Mouse (Mus musculus) ES-Bruce4 (cell line): ENCODE data around the gene Ston2. TPM values are rescaled to one million over a fixed set of nuclear protein-coding genes. Genes with fewer than 3 reads are reported as not detected.
A peak's percentile ranks its signal among the peaks of the same experiment; 100 is the strongest.

Source experiments
- H3K27ac ChIP-seq: 2 replicates; pipeline ENCODE4 v1.5.1; 2012; ENCODE audit warnings: low read length, inconsistent platforms; ENCODE audit not compliant: insufficient read depth
- H3K27me3 ChIP-seq: 2 replicates; pipeline ENCODE4 v1.6.1; 2012; ENCODE audit warnings: mild to moderate bottlenecking, low read length, inconsistent platforms; ENCODE audit not compliant: control insufficient read depth, poor library complexity, insufficient read depth, severe bottlenecking
- H3K36me3 ChIP-seq: 2 replicates; pipeline ENCODE4 v1.6.1; 2012; ENCODE audit warnings: inconsistent platforms, mild to moderate bottlenecking, low read length, moderate library complexity; ENCODE audit not compliant: control insufficient read depth, poor library complexity, insufficient read depth, severe bottlenecking
- H3K4me1 ChIP-seq: one replicate; pipeline ENCODE4 v1.8.1; 2011; ENCODE audit warnings: low read length; ENCODE audit not compliant: control insufficient read depth, insufficient read depth
- H3K4me3 ChIP-seq: 2 replicates; pipeline ENCODE4 v1.5.1; 2011; ENCODE audit warnings: low read depth, mild to moderate bottlenecking, low read length
- H3K9ac ChIP-seq: 2 replicates; pipeline ENCODE4 v1.6.1; 2012; ENCODE audit warnings: low read depth, mild to moderate bottlenecking, inconsistent platforms; ENCODE audit not compliant: poor library complexity, severe bottlenecking
- H3K9me3 ChIP-seq: replicated peaks from 2 replicates; pipeline ENCODE4 v1.6.1; 2012; ENCODE audit warnings: mild to moderate bottlenecking, low read length, inconsistent platforms; ENCODE audit not compliant: control insufficient read depth, poor library complexity, insufficient read depth, severe bottlenecking
- CTCF ChIP-seq: IDR thresholded peaks from one replicate; pipeline ENCODE4 v1.8.1; 2011; ENCODE audit warnings: low read depth, low read length
- EP300 ChIP-seq: IDR thresholded peaks from 2 replicates; pipeline ENCODE4 v1.6.1; 2011; ENCODE audit warnings: low read depth, low read length; ENCODE audit not compliant: insufficient read depth
- POLR2A ChIP-seq: IDR thresholded peaks from one replicate; pipeline ENCODE4 v1.8.1; 2011; ENCODE audit warnings: low read length; ENCODE audit not compliant: insufficient read depth
- polyA plus RNA-seq: library from polyadenylated mRNA; stranded (reverse); fragments of >200 nt; gene quantifications from 2 replicates; pipeline ENCODE4 v1.2.4, GENCODE M21; 2011; ENCODE audit warnings: low read depth; ENCODE audit not compliant: missing spikeins, insufficient read depth, insufficient read length

Gene Ston2
- polyA plus RNA-seq, 1 experiment = 21.8 TPM

DNA sequence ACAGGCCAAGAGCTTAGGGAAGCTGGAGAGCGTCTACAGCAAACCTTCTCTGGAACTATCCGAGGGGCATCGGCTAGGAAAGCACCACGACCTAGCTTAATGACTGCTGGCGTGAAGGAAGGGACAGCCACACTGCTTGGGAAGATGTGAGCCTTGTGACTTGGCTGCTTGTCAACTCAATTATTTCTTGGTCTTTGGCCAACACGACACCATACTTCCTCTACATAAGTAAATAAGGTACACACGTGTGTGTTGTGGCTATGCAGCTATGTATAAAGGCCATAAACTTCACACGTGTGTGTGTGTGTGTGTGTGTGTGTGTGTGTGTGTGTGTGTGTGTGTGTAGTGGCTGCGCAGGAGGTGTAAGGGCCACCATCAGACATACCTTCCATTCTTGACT, 112.2 kb downstream of the Ston2 start:
- peaks cover 2% of the 10 kb centered on the region for H3K4me1 ChIP-seq
- TF ChIP-seq CTCF (no peak), POLR2A (no peak), EP300 (no peak)
- H3K9me3 ChIP-seq = no peaks in the 10 kb centered on the region
- no peak overlapping the region for H3K4me3 ChIP-seq
- H3K9ac ChIP-seq = no peak overlapping the region
- H3K27me3 ChIP-seq = no peaks in the 10 kb centered on the region
- H3K36me3 ChIP-seq = no peaks in the 10 kb centered on the region; the same call in 1 of the 2 replicates
- H3K27ac ChIP-seq = no peak overlapping the region

DNA sequence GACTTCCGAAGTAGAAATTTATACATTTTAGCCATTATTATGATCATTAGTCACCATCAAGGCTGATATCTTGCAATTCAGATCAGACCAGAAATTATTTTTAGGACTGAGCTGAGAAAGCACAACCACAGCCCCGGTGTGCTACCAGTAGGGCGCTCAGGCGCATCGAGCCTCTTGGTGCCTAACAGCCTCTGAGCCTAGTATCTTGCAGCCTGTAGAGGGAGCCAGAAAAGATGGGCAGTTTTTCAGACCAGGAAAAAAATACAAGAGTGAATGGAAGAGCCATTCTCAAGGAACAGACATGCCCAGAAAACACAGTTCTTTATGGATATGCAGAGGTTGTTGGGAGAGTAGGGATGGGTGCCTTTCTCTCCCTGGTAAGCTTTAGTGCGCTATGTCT, 115.0 kb downstream of the Ston2 start:
- Histone ChIP-seq H3K4me1 (no peaks in the 10 kb centered on the region), H3K27ac (no peak overlapping the region), H3K4me3 (no peak overlapping the region), H3K9me3 (no peaks in the 10 kb centered on the region), H3K36me3 (no peaks in the 10 kb centered on the region), H3K27me3 (no peaks in the 10 kb centered on the region), H3K9ac (no peak overlapping the region)
- TF ChIP-seq EP300 = no peak
- peak; percentile 20 for TF ChIP-seq CTCF

DNA sequence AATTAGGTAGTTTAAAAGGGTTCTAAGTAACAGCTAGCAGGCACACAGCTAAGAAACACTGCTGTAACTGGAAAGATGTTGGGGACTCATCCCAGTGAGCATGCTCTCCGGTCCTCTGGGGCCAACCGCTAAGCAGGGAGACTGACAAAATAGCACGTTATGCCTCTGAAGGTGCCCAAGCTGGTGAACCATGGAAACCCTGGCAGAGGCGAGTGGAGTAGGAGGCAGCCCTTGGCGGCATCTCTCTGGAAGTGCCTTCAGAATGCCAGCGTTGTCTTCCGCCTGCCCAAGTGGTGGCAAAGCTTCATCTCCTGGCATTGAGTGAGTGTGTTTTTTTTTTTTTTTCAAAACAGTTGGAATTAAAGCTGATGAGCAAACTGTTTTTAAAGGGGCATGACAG, 115.7 kb downstream of the Ston2 start:
- H3K27me3 ChIP-seq = no peaks in the 10 kb centered on the region
- no peak for TF ChIP-seq CTCF
- TF ChIP-seq POLR2A = no peak
- TF ChIP-seq EP300 = no peak
- H3K36me3 ChIP-seq = no peaks in the 10 kb centered on the region
- H3K27ac ChIP-seq = no peak overlapping the region
- no peak overlapping the region for H3K9ac ChIP-seq
- no peaks in the 10 kb centered on the region for H3K9me3 ChIP-seq
- no peak overlapping the region for H3K4me3 ChIP-seq
- H3K4me1 ChIP-seq = no peaks in the 10 kb centered on the region

DNA sequence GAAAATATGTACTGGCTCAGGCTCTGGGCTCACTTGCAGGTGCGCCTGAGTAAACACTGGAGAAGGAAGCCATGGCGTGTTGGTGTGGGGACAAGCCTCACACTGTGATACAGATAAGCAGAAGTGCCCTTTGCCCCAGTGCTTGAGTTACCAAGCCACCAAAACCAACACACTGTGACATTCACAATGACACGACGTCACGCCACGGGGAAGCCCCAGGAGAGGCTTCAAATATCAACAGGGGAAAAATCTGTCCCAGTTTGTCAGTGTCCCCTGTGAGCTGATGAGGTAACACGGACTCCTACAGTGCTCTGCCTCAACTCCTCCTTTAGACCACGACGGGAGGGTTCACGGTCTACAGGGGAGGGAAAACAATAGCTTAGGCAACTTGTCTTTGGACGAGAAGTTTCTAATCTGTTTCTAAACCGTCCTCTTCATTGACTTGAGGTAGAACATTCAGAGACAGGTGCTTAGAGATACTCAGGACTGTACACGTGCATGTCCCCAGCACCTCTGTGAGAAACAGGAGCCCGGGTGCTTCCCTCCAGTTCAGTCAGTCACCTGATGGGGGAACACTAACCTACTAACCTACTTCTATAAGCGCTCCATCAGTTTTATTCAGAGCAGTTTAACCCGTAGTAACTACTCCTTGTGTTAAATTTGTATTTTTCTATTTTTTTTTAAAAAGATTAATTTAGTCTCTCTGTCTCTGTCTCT, 119.5 kb downstream of the Ston2 start:
- no peak for TF ChIP-seq CTCF
- TF ChIP-seq POLR2A = no peak
- no peak for TF ChIP-seq EP300
- Histone ChIP-seq H3K27ac (no peak overlapping the region), H3K9ac (no peak overlapping the region), H3K4me3 (no peak overlapping the region), H3K36me3 (no peaks in the 10 kb centered on the region), H3K4me1 (no peaks in the 10 kb centered on the region), H3K27me3 (no peaks in the 10 kb centered on the region), H3K9me3 (no peaks in the 10 kb centered on the region)

DNA sequence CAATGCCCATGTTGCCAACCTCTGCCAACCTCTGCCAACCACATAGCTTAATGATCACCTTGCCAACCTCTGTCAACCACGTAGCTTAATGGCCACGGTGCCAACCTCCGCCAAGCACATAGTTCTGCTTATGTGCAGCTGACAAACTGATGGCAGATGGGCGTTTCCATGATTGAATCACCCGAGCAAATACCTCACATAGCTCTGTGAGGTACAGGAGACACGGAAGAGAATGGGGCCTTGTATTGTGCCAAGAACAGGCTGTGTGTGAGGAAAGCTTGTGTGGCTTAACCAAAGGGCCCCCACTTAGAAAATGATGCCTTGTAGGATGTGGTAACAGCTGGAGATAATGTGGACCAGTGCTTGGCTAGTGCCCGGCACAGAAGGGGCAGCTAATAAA, 120.4 kb downstream of the Ston2 start:
- Histone ChIP-seq H3K9me3 (no peaks in the 10 kb centered on the region), H3K9ac (no peak overlapping the region), H3K4me1 (no peaks in the 10 kb centered on the region), H3K36me3 (no peaks in the 10 kb centered on the region), H3K27ac (no peak overlapping the region), H3K4me3 (no peak overlapping the region), H3K27me3 (no peaks in the 10 kb centered on the region)
- TF ChIP-seq CTCF (no peak), POLR2A (no peak), EP300 (no peak)

DNA sequence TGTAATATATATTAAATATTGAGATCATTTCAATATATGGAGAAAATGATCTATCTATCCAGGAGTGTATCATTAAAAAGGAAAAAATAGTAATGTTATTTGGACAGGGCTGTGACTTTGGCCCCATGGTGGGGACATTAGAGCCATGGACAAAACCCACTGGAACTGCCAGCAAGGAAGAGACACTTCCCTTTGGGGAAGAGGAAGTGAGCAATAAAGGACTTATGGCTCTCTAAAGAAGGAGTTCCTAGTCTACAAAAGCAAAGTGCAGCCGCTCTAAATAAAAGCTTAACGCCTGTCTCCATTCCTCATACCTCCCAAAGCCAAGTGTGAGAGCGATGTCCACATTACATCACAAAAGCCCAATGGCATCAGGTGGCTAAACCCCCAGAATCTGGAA, 121.6 kb downstream of the Ston2 start:
- Histone ChIP-seq H3K9me3 (no peaks in the 10 kb centered on the region), H3K4me1 (no peaks in the 10 kb centered on the region), H3K36me3 (no peaks in the 10 kb centered on the region), H3K4me3 (no peak overlapping the region), H3K27me3 (no peaks in the 10 kb centered on the region), H3K27ac (no peak overlapping the region), H3K9ac (no peak overlapping the region)
- no peak for TF ChIP-seq POLR2A
- no peak for TF ChIP-seq EP300
- no peak for TF ChIP-seq CTCF
